Mouse (Mus musculus) heart, embryonic 11.5 days (tissue): ENCODE measurements at regions not wholly inside any gene's neighbourhood (a gene's known extent, or its start where the extent isn't known, plus 50 kb on each side); places are given as distances from the start of the nearest gene placed in this dataset.
A peak's percentile ranks its signal among the peaks of the same experiment; 100 is the strongest.

Source experiments
- ATAC-seq: fragments of 200-750 bp; cut with Nextera tagmentation; replicated peaks from 2 replicates; pipeline ENCODE4 v1.8.0; 2017; ENCODE audit warnings: moderate library complexity; ENCODE audit not compliant: insufficient number of reproducible peaks, low FRiP score, low TSS enrichment
- H3K27ac ChIP-seq: fragments of 300-500 bp; sonication (generic); 2 replicates; pipeline ENCODE4 v1.5.1; 2014; ENCODE audit warnings: mild to moderate bottlenecking, low read depth, low read length
- H3K27me3 ChIP-seq: fragments of 300-500 bp; sonication (generic); 2 replicates; pipeline ENCODE4 v1.6.1; 2014; ENCODE audit warnings: mild to moderate bottlenecking, low read length, mixed read lengths; ENCODE audit not compliant: control insufficient read depth, insufficient read depth
- H3K36me3 ChIP-seq: fragments of 300-500 bp; sonication (generic); 2 replicates; pipeline ENCODE4 v1.6.1; 2014; ENCODE audit warnings: mild to moderate bottlenecking, low read length, moderate library complexity, mixed read lengths; ENCODE audit not compliant: control insufficient read depth, insufficient read depth
- H3K4me1 ChIP-seq: fragments of 300-500 bp; sonication (generic); 2 replicates; pipeline ENCODE4 v1.6.1; 2014; ENCODE audit warnings: low read length; ENCODE audit not compliant: control insufficient read depth, insufficient read depth
- H3K4me2 ChIP-seq: fragments of 300-500 bp; sonication (generic); 2 replicates; pipeline ENCODE4 v1.6.1; 2014; ENCODE audit warnings: mild to moderate bottlenecking, moderate library complexity
- H3K4me3 ChIP-seq: fragments of 300-500 bp; sonication (generic); 2 replicates; pipeline ENCODE4 v1.5.1; 2014; ENCODE audit warnings: low read depth, low read length
- H3K9ac ChIP-seq: fragments of 300-500 bp; sonication (generic); 2 replicates; pipeline ENCODE4 v1.6.1; 2014; ENCODE audit warnings: mild to moderate bottlenecking, low read depth, low read length, moderate library complexity
- H3K9me3 ChIP-seq: fragments of 300-500 bp; sonication (generic); replicated peaks from 2 replicates; pipeline ENCODE4 v1.6.1; 2016; ENCODE audit warnings: low read length; ENCODE audit not compliant: control insufficient read depth
- whole genome bisulfite sequencing: fragments of 180-500 bp; shearing (Covaris S2); extraction: QIAGEN DNeasy Blood & Tissue Kit; methylation state at CpG from one replicate; pipeline ENCODE4 v1.1.7; 2014; ENCODE audit not compliant: insufficient replicate concordance; 5-methylcytosine and 5-hydroxymethylcytosine counted together

DNA sequence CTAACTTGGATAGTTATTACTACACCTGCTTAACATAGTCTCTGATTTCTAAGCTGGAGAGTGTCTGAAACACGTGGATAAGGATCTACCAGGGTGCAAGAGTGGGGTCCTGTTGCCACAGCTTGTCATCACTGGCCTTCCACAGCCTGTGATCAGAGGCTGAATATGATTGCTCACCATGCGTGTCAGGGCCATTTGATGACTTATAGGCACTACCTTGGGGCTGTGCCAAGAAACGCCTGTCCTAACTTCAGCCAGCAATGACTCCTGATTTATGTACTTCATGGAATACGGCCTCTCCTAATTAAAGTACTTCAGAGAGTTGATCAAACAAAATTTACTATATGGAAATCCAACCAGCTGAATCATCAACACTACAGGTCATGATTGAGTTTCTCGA lies 480.1 kb downstream of the 1700129C05Rik start:
- 72% methylated on average over 5 of the region's 5 CpGs for WGBS
- Histone ChIP-seq H3K9ac (no peak overlapping the region), H3K4me2 (no peak overlapping the region), H3K4me1 (0 out of 2 replicates have a peak, but pooled peaks cover 4% of the 10 kb centered on the region), H3K27me3 (no peaks in the 10 kb centered on the region), H3K36me3 (no peaks in the 10 kb centered on the region), H3K9me3 (no peaks in the 10 kb centered on the region), H3K4me3 (no peak overlapping the region), H3K27ac (no peak overlapping the region)
- no peak for ATAC-seq

DNA sequence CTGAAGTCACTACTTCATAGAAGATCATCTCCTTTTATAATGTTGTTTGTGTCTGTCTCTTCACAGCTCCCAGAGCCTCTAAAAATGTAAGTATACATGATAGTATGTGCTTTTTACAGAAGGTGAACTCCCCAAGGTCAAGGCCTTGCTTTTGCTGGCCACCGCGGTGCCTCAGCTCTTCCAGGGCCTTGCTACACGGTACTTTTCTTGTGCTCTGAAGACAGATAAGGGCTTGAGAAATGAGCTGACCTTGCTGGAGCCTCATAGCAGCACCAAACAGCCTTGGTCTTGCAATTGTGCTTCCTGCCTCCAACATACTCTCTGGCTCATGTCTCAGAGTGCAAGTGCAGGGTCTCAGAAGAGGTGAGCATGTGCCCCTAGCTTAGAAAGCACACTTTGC lies 481.3 kb downstream of the 1700129C05Rik start:
- Histone ChIP-seq H3K4me1 (0 out of 2 replicates have a peak, but pooled peaks cover 6% of the 10 kb centered on the region), H3K27me3 (no peaks in the 10 kb centered on the region), H3K27ac (no peak overlapping the region), H3K9ac (0 out of 2 replicates have a peak overlapping the region, but pooled peaks have one; percentile 2), H3K4me2 (no peak overlapping the region), H3K4me3 (no peak overlapping the region), H3K36me3 (no peaks in the 10 kb centered on the region), H3K9me3 (no peaks in the 10 kb centered on the region)
- ATAC-seq, result no peak
- 21% methylated on average over 3 of the region's 3 CpGs for WGBS

DNA sequence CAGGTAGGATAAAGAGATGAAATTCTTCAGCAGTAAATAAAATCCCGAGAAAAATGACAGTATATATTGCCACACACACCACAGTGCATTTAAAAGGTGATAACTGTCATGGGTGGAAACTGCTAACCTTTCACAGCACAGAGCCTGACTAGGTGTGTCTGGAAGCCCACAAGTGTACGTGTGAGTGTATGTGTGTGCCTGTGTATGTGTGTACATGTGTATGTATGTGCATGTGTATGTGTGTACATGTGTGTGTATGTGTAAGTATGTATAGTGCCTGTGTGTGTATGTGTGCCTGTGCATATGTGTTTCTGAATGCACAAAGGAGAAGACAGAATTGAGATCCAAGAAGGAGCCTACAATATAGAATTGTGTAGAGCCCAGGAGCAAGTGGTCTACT lies 485.4 kb downstream of the 1700129C05Rik start:
- H3K4me2 ChIP-seq, result no peak overlapping the region
- 0 out of 2 replicates have a peak, but pooled peaks cover 2% of the 10 kb centered on the region for H3K4me1 ChIP-seq
- H3K27me3 ChIP-seq, result no peaks in the 10 kb centered on the region
- no peak overlapping the region for H3K4me3 ChIP-seq
- H3K27ac ChIP-seq, result no peak overlapping the region
- H3K9me3 ChIP-seq, result no peaks in the 10 kb centered on the region
- 57% methylated on average over 2 of the region's 2 CpGs for WGBS
- H3K9ac ChIP-seq, result no peak overlapping the region
- no peak for ATAC-seq
- no peaks in the 10 kb centered on the region for H3K36me3 ChIP-seq

DNA sequence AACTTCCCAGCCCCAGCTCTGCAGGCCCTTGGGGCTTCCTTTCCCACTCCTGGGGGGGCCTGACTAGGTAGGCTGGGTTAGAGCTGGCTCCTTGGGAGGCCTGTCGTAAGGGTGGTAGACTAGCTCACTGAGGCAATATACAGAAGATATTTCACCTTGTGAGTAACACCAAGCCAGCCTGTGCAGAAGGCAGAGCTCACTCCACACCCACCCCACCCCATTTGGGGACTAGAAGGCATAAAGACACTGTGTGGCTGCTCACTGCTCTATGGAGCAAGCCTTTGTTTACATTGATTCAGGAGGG lies 485.8 kb downstream of the 1700129C05Rik start:
- Histone ChIP-seq H3K4me1 (0 out of 2 replicates have a peak, but pooled peaks cover 2% of the 10 kb centered on the region), H3K4me2 (no peak overlapping the region), H3K27me3 (no peaks in the 10 kb centered on the region), H3K9me3 (no peaks in the 10 kb centered on the region), H3K36me3 (no peaks in the 10 kb centered on the region), H3K27ac (no peak overlapping the region), H3K4me3 (no peak overlapping the region), H3K9ac (no peak overlapping the region)
- ATAC-seq, result no peak
- WGBS, result 26% methylated on average over 1 of the region's 1 CpGs

DNA sequence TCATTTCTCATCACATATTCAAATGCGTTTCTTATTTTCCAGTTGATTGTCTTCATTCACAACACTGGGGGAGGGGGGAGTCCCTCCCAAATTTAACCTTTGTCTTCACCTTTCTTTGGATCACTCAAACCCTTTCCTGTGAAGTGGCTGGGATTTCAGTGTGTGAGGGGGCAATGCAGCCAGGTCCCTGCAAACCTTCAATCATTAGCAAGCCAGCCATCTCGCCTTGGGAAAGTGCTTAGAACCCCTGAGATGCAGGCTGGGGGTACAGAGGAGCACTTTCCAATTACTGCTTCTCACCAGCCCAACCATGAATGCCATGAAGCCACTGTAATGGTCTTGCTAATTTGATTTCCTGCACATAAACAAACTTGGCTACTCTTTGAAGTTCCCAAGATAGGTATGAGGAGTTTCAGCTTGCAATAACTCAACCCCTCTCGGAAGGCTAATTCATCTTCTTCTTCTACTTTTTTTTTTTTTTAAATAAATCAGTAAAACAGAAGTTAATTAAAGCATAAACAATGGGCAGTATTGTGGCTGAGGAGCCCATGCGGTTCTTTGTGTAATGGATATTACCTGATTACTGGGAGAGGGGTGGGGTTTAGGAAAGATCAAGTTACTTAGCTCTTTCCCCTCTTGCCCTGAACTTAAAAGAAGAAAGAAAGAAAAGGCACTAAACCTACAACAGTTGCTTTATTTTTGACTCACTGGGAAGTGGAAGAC lies 486.3 kb downstream of the 1700129C05Rik start:
- Histone ChIP-seq H3K9me3 (no peaks in the 10 kb centered on the region), H3K4me1 (0 out of 2 replicates have a peak, but pooled peaks cover 2% of the 10 kb centered on the region), H3K9ac (no peak overlapping the region), H3K36me3 (no peaks in the 10 kb centered on the region), H3K4me3 (no peak overlapping the region), H3K27me3 (no peaks in the 10 kb centered on the region), H3K4me2 (no peak overlapping the region), H3K27ac (no peak overlapping the region)
- ATAC-seq, result no peak
- 37% methylated on average over 4 of the region's 4 CpGs for WGBS

DNA sequence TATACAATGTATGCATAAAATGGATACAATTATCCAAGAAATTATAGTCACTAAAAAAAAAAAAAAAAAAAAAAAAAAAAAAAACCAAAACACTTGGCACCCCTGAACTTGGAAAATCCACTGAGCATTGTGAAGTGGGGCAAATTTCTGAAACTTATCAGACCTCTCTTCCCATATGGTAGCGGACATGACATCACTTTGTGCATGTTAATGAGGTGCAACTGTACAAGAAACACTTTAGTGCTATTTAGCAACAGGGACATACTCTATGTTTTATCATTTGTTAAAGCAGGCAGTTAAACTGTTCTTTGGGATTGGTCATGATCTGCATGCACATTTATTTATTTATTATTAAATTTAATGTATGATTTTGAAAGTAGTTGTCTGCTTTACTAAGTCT lies 489.7 kb downstream of the 1700129C05Rik start:
- H3K4me1 ChIP-seq, result 0 out of 2 replicates have a peak, but pooled peaks cover 2% of the 10 kb centered on the region
- no peak overlapping the region for H3K27ac ChIP-seq
- no peaks in the 10 kb centered on the region for H3K36me3 ChIP-seq
- H3K9ac ChIP-seq, result no peak overlapping the region
- 88% methylated on average over 1 of the region's 1 CpGs for WGBS
- H3K4me3 ChIP-seq, result no peak overlapping the region
- no peak for ATAC-seq
- H3K27me3 ChIP-seq, result no peaks in the 10 kb centered on the region
- no peaks in the 10 kb centered on the region for H3K9me3 ChIP-seq
- H3K4me2 ChIP-seq, result no peak overlapping the region

DNA sequence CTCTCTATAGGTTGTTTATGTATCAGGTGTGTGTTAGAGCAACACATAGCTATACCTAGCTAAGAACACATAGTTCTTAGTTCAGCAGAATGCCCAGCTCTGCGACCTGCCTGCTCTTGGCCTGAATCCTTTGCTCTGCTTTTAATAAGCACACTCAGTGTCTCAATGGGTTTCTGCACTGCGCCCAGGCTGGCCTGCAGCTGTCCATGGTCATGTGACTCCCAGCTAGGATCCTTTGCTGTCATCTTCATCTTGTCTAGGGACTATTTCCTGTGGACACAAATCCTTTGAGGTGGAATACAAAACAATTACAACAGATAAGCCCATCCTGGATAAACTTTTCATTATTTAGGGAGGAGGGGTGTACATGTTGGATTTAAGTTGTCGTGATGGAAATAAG lies 490.7 kb downstream of the 1700129C05Rik start:
- Histone ChIP-seq H3K4me3 (no peak overlapping the region), H3K27ac (no peak overlapping the region), H3K36me3 (no peaks in the 10 kb centered on the region), H3K4me1 (0 out of 2 replicates have a peak, but pooled peaks cover 2% of the 10 kb centered on the region), H3K9me3 (no peaks in the 10 kb centered on the region), H3K27me3 (no peaks in the 10 kb centered on the region), H3K4me2 (no peak overlapping the region), H3K9ac (no peak overlapping the region)
- 83% methylated on average over 3 of the region's 3 CpGs for WGBS
- ATAC-seq, result no peak

DNA sequence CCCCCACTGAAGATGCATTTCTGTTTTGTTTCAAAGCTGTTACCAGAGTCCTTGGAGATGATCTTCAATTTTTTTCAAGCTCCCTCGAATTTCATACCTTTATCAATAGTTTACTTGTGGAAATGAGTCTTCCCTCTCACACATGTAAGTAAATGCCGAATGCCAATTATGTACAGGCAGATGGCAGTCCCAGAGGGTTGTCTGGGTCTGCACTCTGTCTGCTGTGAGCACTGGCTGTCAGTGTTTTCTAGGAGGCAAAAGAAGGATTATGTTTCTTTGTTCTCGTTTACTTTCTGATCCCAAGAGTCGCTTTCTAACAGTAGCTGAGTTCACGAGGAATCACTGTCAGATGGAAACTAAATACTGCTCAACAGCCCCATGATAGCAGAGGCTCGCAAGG lies 491.5 kb downstream of the 1700129C05Rik start:
- no peak overlapping the region for H3K27ac ChIP-seq
- no peaks in the 10 kb centered on the region for H3K4me1 ChIP-seq
- WGBS, result 46% methylated on average over 6 of the region's 6 CpGs
- no peak overlapping the region for H3K4me3 ChIP-seq
- ATAC-seq, result no peak
- H3K9ac ChIP-seq, result no peak overlapping the region
- no peaks in the 10 kb centered on the region for H3K27me3 ChIP-seq
- no peaks in the 10 kb centered on the region for H3K9me3 ChIP-seq
- no peak overlapping the region for H3K4me2 ChIP-seq
- no peaks in the 10 kb centered on the region for H3K36me3 ChIP-seq

DNA sequence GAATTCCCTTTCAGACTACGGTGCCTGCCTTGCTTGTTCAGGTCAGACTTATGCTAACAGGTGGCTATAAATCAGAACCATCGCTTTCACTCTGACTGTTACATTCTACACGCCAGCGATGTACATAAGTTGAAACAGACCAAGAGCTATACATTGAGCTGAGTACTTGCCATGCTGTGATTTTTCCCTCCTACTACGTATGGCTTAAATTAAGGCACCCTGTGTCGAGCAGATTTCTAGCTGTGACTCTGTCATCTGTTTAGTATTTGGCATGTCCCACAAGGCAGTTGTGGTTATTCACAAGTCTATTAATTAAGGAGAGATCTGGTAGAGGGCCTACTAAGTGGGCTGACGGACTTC lies 504.4 kb downstream of the 1700129C05Rik start:
- no peak for ATAC-seq
- no peak overlapping the region for H3K4me3 ChIP-seq
- no peaks in the 10 kb centered on the region for H3K36me3 ChIP-seq
- H3K9me3 ChIP-seq, result no peaks in the 10 kb centered on the region
- no peak overlapping the region for H3K27ac ChIP-seq
- no peak overlapping the region for H3K4me2 ChIP-seq
- no peaks in the 10 kb centered on the region for H3K4me1 ChIP-seq
- no peak overlapping the region for H3K9ac ChIP-seq
- H3K27me3 ChIP-seq, result no peaks in the 10 kb centered on the region
- WGBS, result 84% methylated on average over 7 of the region's 7 CpGs
